Mouse (Mus musculus) thymus, postnatal 10 days (tissue): ENCODE measurements around the gene Bmf.
A peak's percentile ranks its signal among the peaks of the same experiment; 100 is the strongest.

Experiments used
- DNase-seq, 2 experiments: peaks; one replicate each; pipeline ENCODE4 v3.0.0; 2021; ENCODE audit warnings: low spot score in 2 of 2

The Bmf gene

DNA sequence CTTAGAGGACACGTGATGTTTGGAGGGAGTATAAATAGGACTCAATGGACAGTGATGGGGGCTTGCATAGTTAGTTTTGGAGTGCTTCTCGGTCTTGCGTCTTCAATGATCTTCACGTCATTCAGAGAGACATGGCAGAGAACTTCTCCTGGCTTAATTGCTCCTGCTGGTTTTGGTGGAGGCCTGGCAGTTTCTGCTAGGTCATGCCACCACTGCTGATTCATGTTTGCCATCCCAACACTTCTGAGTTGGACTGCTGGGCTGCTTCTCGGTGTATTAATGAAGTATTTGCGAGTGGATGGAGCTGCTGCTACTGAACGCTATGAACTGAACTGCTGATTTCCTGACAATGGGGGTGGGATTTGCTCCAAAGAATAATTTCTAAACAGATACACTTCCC lies 68.6 kb downstream of the Bmf start:
- DNase-seq, result no peak

DNA sequence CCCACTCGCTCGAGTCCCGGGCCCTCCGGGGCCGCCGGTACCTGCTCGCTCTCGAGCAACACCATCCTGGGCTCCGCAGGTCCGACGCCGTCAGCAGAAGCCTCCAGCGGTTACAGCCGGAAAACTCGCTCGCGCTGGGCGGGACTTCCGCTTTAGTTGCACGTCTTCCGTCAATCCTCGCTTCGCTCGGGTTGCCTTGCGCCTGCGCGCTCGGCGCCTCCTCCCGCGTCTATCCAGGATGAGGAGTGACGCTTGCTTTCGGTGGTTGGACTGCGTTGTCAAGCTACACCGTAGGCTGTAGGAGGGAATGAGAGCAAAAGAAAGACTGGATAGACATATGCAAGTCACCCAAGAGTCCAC lies 70.0 kb downstream of the Bmf start, which contains the start of gene Srp14:
TSS of gene Srp14 (minus strand) at position 162 of the 360 bp plus-strand sequence.
- DNase-seq, result peak; percentile 88 to 92

DNA sequence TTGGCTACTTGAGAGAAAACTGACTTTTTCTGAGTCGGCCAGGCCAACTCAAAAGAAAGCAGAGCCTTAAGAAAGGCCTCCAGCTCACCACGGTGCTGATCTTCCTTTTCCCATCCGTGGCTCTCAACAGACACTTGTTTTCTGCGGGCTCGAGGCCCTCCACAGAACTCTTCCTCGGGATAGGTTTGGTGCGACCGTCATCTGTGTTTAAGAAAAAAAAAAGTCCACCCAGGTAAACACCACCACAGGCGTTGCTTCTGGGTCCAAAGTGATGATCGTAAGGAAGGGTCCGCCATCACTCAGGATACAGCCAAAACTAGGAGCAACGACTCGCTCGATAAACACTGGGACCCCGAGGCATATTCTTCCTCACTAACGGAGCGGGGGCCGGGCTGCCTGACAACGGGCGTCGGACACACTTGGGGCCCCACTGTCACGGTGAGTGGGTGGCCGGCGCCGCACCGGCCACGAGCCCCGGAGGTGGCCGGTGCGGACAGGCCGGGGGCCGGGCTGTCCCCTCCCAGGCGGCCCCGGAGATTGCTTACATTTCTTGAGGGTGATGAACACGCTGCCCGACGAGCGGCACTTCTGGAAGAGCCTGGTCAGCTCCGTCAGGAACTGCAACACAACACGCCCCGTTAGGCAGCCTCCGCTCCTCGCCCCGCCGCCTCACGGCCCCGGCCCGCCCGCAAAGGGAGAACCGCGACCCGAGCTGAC lies 70.5 kb downstream of the Bmf start:
- DNase-seq, result no peak
